Mouse (Mus musculus): ENCODE data around the gene Mrpl36. TPM values are rescaled to one million over a fixed set of nuclear protein-coding genes. Genes with fewer than 3 reads are reported as not detected.

Gene Mrpl36
- polyA plus RNA-seq, 1 experiment from 2014 or later = 139 TPM

DNA sequence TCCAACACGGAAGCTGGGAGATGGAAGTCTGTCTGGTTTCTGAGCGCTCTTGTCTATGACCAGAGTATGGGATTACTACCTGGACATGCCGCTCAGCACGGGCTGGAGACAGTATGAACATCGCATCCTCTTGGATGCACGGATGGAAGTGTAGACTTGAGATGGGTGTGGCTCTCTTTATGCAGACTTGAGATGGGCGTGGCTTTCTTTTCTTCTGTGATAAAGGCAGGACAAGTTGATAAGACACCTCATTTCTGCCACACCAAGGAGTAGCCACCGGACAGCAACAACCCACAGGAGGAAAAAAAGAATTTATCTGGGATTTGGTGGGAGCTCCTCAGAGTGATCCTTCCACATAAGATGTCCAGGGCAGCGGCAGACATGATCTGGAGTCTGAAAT lies 22.4 kb downstream of the Mrpl36 start:
- DNase-seq (ENCODE audit: low spot score) = no peak
- Histone ChIP-seq H3K36me3 (no peaks in the 10 kb centered on the region), H3K4me1 (replicated peaks) (peaks cover 14% of the 10 kb centered on the region), H3K27ac (no peak overlapping the region), H3K4me3 (no peak overlapping the region), H3K9me3 (no peaks in the 10 kb centered on the region), H3K27me3 (ENCODE audit: insufficient read depth, poor library complexity, severe bottlenecking) (no peaks in the 10 kb centered on the region)
- 85% methylated on average over 9 of the region's 9 CpGs for WGBS

DNA sequence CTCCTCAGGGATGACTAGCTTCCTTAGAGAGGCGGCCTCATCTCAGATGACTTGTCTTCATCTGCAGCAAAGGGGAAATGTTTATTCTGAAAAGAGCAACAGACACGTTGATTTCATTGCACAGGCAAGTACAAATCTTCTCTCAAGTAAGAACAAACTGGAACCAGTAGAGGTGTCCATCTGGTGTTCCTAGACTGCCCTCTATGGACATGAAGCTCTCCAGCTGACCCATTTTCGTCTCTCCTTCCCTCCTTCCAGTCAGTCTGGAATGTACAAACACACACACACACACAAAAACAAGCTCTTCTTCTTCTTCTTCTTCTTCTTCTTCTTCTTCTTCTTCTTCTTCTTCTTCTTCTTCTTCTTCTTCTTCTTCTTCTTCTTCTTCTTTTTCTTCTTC lies 23.6 kb downstream of the Mrpl36 start:
- no peaks in the 10 kb centered on the region for H3K27me3 ChIP-seq (ENCODE audit: insufficient read depth, poor library complexity, severe bottlenecking)
- H3K9me3 ChIP-seq = no peaks in the 10 kb centered on the region
- no peak overlapping the region for H3K4me3 ChIP-seq
- no peak overlapping the region for H3K27ac ChIP-seq
- WGBS = 66% methylated on average over 3 of the region's 3 CpGs
- no peaks in the 10 kb centered on the region for H3K36me3 ChIP-seq
- peaks cover 6% of the 10 kb centered on the region for H3K4me1 ChIP-seq (replicated peaks)
- no peak for DNase-seq (ENCODE audit: low spot score)

- Histone ChIP-seq H3K4me1 (replicated peaks) (peaks cover 6% of the 10 kb centered on the region), H3K9me3 (no peaks in the 10 kb centered on the region), H3K27me3 (ENCODE audit: insufficient read depth, poor library complexity, severe bottlenecking) (no peaks in the 10 kb centered on the region), H3K27ac (no peak overlapping the region), H3K36me3 (no peaks in the 10 kb centered on the region), H3K4me3 (no peak overlapping the region)
- no peak for DNase-seq (ENCODE audit: low spot score)
Measured at GRCm38 (mm10) chr13:73352491-73352890, 24.2 kb downstream of the Mrpl36 start.

GRCm38 (mm10) chr13:73357106-73357505 lies 28.8 kb downstream of the Mrpl36 start:
- H3K4me3 ChIP-seq = no peak overlapping the region
- H3K27ac ChIP-seq = no peak overlapping the region
- no peak for DNase-seq (ENCODE audit: low spot score)
- peaks cover 6% of the 10 kb centered on the region for H3K4me1 ChIP-seq (replicated peaks)
- H3K36me3 ChIP-seq = no peaks in the 10 kb centered on the region
- no peaks in the 10 kb centered on the region for H3K27me3 ChIP-seq (ENCODE audit: insufficient read depth, poor library complexity, severe bottlenecking)
- 88% methylated on average over 3 of the region's 3 CpGs for whole genome bisulfite sequencing
- no peaks in the 10 kb centered on the region for H3K9me3 ChIP-seq

DNA sequence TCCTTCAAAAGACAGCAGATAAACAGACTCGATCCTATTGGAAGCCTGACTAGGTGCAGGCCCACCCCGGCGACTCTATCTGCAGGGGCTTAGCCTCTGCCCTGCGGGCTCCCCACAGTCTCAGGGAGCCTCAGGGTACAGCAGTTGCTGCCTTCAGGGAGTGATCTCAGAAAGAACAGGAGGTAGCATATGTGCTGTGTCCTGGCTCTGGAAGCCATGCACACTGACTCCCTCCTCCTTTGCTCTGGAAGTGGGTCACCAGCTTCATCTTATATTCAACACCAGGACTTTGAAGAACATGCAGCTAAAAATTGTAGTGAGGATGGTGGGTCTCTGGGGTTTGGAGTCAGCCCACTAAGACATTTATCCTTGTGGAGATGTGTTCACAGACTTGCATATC lies 45.1 kb downstream of the Mrpl36 start:
- Histone ChIP-seq H3K36me3 (no peaks in the 10 kb centered on the region), H3K9me3 (no peaks in the 10 kb centered on the region), H3K27ac (no peak overlapping the region), H3K4me1 (replicated peaks) (peaks cover 10% of the 10 kb centered on the region; the same call in 1 of the 2 replicates), H3K27me3 (ENCODE audit: insufficient read depth, poor library complexity, severe bottlenecking) (no peaks in the 10 kb centered on the region), H3K4me3 (no peak overlapping the region)
- no peak for DNase-seq (ENCODE audit: low spot score)
- WGBS = 74% methylated on average over 4 of the region's 4 CpGs

- Histone ChIP-seq H3K4me3 (no peak overlapping the region), H3K27me3 (ENCODE audit: insufficient read depth, poor library complexity, severe bottlenecking) (no peaks in the 10 kb centered on the region), H3K9me3 (no peaks in the 10 kb centered on the region), H3K4me1 (replicated peaks) (peaks cover 10% of the 10 kb centered on the region; the same call in 1 of the 2 replicates), H3K27ac (peak overlapping the region; percentile 1; the same call in 1 of the 2 replicates), H3K36me3 (no peaks in the 10 kb centered on the region)
- DNase-seq (ENCODE audit: low spot score) = no peak
- 66% methylated on average over 2 of the region's 2 CpGs for WGBS
Measured at GRCm38 (mm10) chr13:73374612-73375011, 46.3 kb downstream of the Mrpl36 start.

DNA sequence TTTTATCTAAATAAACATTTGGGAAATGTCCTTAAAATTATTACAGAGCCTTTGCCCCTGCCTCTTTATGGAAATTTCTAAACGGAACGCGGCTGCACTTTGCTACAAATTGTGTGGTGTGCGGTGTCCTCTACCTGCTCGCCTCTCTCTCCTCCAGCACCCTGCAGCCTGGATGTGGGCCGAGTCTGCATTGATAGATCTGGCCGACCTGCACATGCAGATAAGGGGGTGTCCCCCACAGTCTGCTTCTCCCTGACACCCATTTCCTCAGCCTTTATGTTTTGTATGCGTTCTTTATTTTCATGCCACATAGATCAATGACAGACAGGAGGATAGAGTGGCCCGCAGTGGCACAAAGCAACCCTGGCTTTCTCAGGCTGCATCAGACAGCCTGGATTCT lies 49.3 kb downstream of the Mrpl36 start:
- H3K4me1 ChIP-seq (replicated peaks) = peaks cover 15% of the 10 kb centered on the region; the same call in 1 of the 2 replicates
- H3K36me3 ChIP-seq = no peaks in the 10 kb centered on the region
- H3K9me3 ChIP-seq = no peaks in the 10 kb centered on the region
- DNase-seq (ENCODE audit: low spot score) = no peak
- H3K27ac ChIP-seq = no peak overlapping the region
- H3K27me3 ChIP-seq (ENCODE audit: insufficient read depth, poor library complexity, severe bottlenecking) = no peaks in the 10 kb centered on the region
- no peak overlapping the region for H3K4me3 ChIP-seq
- WGBS = 88% methylated on average over 9 of the region's 9 CpGs

Other genes starting within 250 kb of the Mrpl36 start
- 5.4 and 8.0 TPM in 2 replicates for gene Irx4, start 68.0 kb upstream of the Mrpl36 start, polyA plus RNA-seq (2016; fragmentation: Nextera tagmentation; extraction: Ambion mirVana)
- gene Ndufs6, start within 50 bp of the Mrpl36 start, polyA plus RNA-seq (2016; fragmentation: Nextera tagmentation; extraction: Ambion mirVana) = 401 and 402 TPM in 2 replicates
- 58.1 and 66.3 TPM in 2 replicates for gene Lpcat1, start 138.7 kb downstream of the Mrpl36 start, polyA plus RNA-seq (2016; fragmentation: Nextera tagmentation; extraction: Ambion mirVana)
- gene Slc6a3, start 208.2 kb downstream of the Mrpl36 start, polyA plus RNA-seq (2016; fragmentation: Nextera tagmentation; extraction: Ambion mirVana) = 0.05 and 0.10 TPM in 2 replicates

All from hindbrain, embryonic 10.5 days (tissue).